Mouse (Mus musculus): Measurements from ENCODE around the gene Ntn1.

GRCm38 (mm10) chr11:68172648-68173045 is 228.0 kb downstream of the Ntn1 start:
- no peak for TF ChIP-seq GATA1 (IDR thresholded peaks at IDR 0.05; ENCODE audit: low read length)
- TF ChIP-seq TAL1 (IDR thresholded peaks at IDR 0.05; ENCODE audit: low read length): no peak
